Mouse (Mus musculus) Muller cell, postnatal 12 days (primary cell): Measurements from ENCODE around the gene Ccl7.

Source experiments
- DNase-seq: peaks from one replicate; pipeline ENCODE4 v3.0.0-alpha.2; 2015; ENCODE audit errors: inconsistent ontology term

Gene Ccl7

DNA sequence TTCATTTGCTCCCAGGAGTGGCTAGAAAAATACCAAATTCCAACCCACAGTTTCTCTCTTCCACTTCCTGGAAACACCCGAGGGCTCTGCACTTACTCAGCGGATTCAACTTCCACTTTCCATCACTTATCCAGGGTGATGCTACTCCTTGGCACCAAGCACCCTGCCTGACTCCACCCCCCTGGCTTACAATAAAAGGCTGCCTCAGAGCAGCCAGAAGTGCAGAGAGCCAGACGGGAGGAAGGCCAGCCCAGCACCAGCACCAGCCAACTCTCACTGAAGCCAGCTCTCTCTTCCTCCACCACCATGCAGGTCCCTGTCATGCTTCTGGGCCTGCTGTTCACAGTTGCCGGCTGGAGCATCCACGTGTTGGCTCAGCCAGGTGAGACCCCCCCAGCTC lies 10.2 kb upstream of the Ccl7 start, which contains the start of gene Ccl2:
Gene Ccl2, plus strand, starts transcription at position 216 of the 400 bp plus-strand sequence.
- DNase-seq = peak; percentile 97

DNA sequence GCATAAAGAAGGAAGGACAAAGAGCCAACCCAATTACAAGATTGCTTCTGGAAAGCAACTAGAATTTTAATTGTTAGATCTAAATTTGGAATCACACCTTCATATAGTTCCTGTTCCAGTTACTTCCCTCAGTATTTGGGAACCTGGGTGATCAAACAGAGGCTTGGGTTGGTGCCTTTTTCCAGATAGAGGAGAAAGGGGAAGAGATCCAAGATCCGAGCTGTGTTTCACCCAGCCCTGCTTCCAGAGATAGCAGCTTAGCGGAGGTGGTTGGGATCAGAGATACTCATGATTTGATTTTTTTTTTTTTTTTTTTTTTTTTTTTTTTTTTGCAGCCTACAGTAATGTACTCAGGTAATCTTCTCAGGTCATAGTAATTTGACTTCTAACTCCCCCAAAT lies 9.7 kb upstream of the Ccl7 start:
- DNase-seq = no peak

DNA sequence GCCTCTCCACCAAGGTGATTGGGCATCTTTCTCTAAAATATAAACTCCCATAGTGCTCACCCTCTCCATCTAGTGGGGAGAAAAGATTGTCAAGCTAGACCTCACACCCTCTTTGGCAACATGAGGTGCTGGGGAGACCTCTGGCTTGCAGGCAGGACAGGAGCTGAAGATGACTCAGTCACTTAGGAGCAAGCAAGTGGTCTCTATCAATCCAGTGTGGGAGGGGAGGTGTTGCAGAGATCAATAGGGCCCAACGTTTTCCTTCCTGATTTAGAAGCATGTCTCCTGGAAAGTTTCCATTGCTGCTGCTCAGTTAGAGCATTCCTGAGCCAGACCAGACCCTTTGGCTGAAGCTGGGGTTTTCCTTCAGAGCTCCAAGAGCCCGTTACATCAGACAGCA lies 7.0 kb upstream of the Ccl7 start, which contains the start of gene Gm17268:
Gene Gm17268, minus strand, starts transcription at position 28 of the 400 bp plus-strand sequence.
- DNase-seq = peak; percentile 63

DNA sequence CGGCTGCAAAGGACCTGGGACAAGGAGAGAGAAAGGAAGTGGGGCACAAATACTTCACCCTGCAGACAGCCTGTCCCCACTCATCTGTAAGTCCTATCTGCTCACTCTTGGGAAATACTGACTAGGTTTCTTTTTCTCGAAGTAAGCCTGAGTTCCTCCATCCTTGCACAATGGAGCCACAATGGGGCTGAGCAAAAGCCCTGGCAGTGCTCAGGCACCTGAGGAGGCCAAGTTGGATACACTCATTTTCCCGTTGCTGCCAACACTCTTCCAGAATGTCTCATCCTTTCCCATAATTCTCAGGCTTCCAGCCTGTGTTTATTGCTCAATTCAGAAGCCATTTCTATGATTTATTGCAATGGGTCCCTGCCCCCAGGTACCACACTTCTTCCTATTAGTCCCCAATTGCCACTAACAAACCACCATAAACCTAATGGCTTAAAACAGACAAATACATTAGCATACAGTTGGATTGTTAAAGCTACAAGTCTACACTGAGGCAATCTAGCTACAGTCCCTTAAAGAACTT lies 6.3 kb upstream of the Ccl7 start:
- peak; percentile 14 for DNase-seq

DNA sequence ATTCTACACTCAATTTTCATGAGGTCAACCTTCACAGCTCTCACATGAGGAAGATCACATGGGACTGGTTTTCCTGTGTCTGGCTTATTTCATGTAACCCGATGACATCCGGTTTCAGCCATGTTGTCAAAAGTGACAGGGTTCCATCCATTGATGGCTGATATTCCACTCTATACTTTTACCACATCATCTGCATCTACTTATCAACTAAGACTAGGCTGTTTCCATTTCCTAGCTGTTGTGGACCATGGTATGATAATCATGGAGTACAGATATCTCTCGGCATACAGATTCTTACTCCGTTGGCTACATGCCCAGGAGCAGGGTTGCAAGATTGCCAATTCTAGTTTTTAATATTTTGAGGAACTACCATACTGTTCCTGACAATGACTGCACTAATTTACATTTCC lies 3.8 kb upstream of the Ccl7 start:
- no peak for DNase-seq

DNA sequence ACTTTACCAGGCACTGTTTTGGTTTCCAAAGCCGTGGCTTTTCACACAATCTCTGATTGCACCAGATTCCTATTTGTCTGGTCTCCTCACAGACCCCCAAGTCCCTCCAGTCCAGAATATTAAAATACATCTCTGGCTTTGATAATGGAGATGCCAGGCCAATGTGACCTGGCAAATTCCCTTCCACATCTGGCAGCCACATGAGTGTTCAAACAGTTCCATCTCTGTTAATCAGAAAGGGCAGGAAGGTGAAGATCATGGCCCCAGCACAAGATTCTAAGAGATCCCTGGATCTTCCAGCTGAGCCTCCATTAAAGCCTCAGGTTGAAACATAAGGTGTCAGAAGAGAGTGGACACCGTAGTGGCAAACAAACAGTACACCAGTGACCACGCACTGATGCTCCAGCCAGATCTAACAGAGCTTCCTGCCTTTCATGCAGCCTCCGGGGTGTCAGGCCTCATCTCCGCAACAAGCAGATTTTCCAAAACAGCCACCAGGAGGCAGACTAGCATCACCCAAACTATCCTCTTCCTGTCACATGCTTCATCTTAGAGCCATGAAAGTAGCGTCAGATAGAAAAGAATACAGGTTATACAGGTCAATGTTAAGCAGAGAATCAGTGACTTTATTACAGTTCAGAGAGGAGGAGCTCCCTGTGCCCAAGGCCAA lies 2.4 kb downstream of the Ccl7 start:
- peak; percentile 24 for DNase-seq

DNA sequence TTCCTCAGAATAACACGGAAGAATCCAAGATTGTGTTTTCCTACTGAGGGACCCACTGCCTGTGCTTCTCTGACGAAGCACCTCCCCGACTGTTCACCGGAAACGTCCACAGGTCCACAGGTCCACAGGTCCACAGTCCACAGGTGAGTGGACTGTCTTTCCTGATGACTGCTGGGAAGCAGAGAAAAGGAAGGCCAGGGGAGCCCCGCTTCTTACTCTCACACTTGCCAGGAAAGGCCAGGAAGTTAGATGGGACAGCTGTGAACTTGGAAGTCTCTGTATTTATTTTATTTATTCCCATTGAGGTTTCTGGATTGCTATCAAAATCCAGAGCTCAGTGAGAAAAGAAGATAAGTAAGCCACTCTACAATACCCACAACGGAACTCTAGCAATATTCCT lies 8.3 kb downstream of the Ccl7 start:
- no peak for DNase-seq

DNA sequence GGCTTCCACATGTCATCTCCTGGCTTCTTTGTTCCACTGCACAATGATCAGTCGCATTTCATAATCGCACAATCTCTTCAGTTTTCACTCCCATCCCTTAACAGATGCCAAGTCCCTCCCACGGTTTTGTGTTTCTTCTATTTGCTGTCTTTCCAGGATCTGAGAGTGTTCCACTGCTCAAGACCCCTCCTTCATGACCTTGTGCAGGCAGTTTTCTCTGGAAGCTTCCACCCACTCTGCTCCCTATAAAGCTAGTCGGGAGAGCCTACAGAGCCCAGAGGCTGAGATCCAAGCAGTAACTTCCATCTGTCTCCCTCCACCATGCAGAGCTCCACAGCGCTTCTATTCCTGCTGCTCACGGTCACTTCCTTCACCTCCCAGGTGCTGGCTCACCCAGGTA lies 12.1 kb downstream of the Ccl7 start, which contains the start of gene Ccl11:
Gene Ccl11, plus strand, starts transcription at position 178 of the 400 bp plus-strand sequence.
- DNase-seq = no peak

DNA sequence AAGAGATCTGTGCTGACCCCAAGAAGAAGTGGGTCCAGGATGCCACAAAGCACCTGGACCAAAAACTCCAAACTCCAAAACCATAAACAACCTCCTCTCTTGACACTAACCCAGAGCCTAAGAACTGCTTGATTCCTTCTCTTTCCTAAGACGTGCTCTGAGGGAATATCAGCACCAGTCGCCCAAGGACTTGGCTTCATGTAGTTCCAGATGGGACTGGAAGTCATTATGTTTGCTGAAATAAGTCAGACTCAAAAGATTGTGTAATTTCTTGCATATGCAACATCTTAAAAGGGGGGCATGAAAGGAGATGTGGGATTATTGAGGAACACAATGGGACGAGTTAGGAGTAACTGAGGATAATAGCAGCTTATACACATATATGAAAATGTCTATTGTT lies 16.7 kb downstream of the Ccl7 start:
- DNase-seq = no peak

DNA sequence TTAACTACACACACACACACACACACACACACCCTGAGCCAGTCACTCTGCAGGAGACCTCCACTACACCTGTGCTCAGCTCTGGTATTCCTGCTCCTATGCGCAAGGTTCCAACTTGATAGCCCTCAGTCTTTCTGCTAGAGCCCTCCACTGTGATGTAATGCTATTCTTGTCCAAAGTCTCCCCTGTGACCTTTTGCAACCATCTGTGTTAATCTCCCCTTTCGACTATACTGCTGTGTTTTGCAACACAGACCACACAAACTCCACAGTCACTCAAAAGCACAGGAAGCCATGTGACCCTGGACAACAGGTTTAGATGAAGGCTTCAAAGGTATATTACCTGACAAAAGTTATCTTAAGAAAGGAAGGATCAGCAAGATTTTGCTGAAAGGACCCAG lies 17.9 kb downstream of the Ccl7 start:
- DNase-seq = no peak

DNA sequence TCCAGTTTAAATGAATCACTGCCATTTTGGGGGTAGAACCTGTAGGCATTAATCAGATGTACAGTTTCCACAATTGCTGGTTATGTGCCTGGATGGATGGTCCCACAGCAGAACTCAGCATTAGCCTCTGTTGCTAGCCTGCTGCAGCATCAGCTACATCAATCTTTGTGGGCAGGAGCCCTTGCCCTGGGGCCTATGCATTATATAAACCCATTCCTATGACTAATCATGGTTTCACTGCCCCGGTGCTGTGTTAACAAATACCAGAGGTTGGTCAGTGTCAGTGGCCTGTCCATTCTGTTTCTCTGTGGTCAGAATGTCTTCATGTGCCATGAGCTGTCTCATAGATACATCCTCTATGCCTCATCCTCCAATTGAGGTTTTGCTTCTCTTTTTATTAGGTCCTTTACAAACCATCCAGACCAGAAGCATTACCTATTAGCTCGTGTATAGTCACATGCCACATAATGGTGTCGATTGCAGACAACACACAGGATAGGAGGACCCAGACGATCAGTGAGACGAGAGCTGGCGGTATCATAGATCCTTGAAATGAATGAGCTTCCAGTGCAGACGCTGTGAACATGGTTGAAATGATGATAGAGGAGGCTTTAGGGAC lies 21.6 kb downstream of the Ccl7 start:
- peak; percentile 70 for DNase-seq

DNA sequence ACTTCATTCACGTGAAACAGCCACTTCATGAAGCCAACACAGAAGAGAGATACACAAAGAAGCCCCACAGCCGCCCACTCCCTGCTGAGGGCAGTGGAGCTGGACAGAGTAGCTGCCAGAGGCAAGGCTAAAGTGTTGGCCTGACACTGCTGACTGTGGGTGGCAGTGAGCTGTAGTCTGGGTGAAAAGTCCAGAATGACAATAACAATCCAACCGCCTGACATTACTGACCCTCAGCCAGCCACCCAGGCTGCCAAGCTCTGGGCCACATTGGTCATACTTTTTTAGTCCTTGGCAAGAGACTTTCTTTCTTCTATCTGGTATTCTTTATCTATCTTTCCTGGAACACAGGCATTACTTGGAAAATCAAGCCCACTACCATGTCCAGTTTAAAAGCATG lies 25.6 kb downstream of the Ccl7 start:
- DNase-seq = peak; percentile 35

DNA sequence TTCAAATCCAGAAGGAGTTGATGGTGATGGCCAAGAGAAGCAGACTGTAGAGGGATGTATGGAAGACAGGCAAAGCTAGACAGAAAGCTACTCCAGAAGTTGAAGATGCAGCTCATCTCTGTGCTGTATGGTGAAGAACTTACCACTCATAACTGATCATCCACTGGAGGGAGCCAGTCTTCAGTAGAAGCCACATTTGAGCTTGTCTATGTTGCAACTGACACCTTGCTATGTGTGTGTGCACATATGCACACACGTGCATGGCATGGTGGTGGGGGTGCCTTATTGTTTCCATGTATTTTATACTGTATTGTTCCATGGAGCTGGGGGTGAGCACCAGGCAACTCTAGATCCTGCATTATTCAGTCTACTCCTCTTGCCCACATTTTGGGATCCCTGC lies 26.9 kb downstream of the Ccl7 start:
- DNase-seq = no peak

DNA sequence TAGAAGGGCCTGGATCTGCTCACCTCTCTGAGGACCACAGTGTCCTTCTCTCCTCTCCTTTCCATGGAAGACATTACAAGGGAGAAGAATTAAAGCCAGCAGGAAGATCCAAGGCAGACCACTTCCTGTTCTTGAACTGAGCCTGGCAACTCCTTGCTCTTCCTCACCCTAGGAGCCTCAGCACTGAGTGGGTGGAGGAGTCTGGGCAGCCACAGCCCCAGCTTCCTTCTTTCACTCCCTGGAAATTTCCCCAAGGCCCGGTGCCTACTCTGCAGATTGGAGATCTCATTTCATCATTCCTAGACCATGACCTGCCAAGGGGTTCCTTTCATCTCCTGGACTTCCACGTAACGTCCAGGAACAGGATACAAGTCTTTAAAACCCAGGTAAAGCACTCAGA lies 27.5 kb downstream of the Ccl7 start:
- DNase-seq = no peak

DNA sequence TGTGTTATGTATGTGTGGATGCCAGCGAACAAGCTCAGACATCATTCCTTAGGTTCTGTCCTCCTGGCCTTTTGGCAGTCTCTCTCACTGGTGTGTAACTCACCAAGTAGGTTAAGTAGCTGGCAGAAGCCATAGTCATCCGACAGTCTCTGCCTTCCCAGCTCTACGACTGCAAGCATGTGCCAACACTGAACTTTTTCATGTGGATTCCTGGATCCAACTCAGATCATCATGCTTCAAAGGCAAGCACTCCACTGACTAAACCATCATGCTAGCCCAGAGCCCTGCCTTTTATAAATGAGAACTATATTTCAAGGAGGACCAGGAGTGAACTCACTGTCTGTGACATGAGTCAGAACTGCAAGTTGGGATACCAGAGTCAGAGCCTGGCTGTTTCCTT lies 28.2 kb downstream of the Ccl7 start:
- DNase-seq = no peak

DNA sequence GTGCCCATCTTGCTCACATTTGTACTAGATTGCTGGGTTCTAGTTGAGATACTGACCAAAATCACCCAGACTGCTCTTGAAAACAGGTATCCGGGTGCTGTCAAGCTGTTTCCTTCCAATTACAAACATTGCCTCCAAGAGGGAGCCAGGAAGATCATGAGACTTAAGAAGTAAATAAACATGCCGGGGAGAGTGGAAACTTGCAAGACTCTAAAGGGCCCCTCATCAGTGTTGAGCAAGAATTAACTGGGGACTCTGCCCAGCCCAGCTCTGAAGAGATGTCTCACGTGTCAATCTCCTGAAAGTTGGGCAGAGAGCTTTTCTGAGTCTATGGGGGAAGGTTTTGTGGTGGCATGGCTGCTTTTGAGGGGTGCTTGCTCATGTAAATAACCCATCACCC lies 31.5 kb downstream of the Ccl7 start:
- DNase-seq = no peak

DNA sequence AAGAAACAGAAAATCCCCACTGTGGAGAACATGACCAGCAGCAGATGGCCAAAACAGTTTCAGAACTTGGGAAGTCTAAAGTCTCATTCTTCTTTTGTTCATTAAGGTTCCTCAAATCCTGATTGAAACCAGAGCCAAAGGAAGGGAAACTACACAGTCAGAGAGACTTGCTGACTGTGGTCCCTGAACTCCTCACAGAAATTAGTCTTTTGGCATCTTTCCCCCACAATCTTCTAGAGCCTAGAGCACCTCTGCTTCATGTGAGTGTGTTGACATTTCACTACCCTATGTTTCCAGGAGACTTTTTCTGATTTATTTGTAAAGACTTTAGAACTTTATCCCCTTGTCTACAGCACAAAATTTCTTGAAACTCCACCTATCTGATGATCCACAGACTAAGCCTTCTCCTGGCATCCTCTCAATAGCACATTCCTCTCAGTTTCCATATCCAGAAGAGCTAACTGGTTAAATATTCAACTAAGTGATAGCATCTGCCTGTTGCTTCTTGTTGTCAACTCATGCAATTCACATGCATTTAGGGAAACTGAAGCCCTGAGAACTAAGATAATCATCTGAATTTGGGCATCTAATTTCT lies 32.7 kb downstream of the Ccl7 start:
- no peak for DNase-seq

DNA sequence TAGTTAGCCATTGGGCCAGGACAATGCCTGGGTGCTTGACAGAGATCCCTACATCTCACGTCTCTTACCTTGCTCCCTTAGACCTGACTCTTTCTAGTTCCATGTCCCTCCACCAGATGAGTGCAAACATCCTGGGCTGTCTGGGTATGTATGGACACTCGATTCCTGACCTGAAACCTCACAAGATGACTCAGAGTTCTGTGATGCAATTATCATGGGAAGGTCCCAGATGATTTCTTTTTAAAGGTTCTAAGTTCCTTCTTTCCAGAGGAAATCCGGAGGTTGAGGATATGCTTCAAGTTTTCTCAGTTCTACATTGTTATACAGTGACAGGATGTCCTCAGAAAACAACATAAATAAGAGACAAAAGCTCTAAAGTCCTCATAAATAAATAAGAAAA lies 35.4 kb downstream of the Ccl7 start:
- DNase-seq = no peak

DNA sequence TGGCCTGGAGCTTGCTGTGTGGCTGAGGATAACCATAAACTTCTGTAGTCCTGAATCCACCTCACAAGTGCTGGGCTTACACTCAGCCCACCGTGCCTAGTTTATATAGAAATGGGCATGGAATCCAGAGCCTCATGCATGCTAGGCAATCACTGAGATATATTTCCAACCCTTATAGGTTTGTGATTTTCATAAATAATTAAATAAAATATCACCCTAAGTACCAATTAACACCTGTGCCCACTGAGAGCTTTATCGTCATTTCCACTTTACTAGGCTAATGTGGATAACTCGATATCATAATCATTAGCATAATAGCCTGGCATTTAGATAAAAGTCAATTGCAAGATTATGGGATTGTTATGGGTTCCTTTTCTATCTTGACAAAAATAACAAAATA lies 38.8 kb downstream of the Ccl7 start:
- DNase-seq = no peak
